Mouse (Mus musculus): ENCODE results near the gene Hnrnpab.

Hnrnpab gene

DNA sequence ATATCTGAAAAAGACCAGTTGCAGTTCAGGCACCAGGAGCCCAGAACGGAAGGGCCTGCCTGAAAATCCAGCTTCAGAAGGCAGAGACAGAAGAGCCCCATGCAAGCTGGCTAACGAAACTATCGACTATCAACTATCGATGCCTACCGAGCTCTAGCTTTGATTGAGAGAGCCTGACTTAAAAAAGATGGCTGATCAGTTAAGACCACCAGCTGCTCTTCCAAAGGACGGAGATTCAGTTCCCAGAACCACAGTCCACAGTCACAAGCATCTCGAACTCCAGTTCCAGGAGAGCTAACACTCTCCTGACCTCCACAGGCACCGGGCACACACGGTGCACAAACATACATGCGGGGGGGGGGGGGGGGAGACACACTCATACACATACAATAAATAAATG lies 52.1 kb downstream of the Hnrnpab start:
- DNase-seq: peak; percentile 61

- peak; percentile 82 for DNase-seq
These were observed 54.6 kb downstream of the Hnrnpab start for GRCm38 (mm10) chr11:51552091-51552490.

- no peak for DNase-seq
These were observed 55.4 kb downstream of the Hnrnpab start for GRCm38 (mm10) chr11:51551253-51551652.

All from heart, adult 11 months (tissue).